Mouse (Mus musculus): ENCODE measurements at regions not wholly inside any gene's neighbourhood (a gene's known extent, or its start where the extent isn't known, plus 50 kb on each side); places are given as distances from the start of the nearest gene placed in this dataset.

GRCm38 (mm10) chr10:99811430-99811829, 52.0 kb upstream of the Csl start:
- TF ChIP-seq CHD2 (IDR thresholded peaks at IDR 0.05; ENCODE audit: low read depth, low read length) (no peak), HCFC1 (IDR thresholded peaks at IDR 0.05; ENCODE audit: borderline replicate concordance, insufficient read depth, low read length) (no peak), MAFK (IDR thresholded peaks at IDR 0.05; ENCODE audit: insufficient read depth, low read depth, low read length) (no peak)
